Comparison of ENCODE assay signal across 19 mouse cellular contexts in the genomic region with DNA sequence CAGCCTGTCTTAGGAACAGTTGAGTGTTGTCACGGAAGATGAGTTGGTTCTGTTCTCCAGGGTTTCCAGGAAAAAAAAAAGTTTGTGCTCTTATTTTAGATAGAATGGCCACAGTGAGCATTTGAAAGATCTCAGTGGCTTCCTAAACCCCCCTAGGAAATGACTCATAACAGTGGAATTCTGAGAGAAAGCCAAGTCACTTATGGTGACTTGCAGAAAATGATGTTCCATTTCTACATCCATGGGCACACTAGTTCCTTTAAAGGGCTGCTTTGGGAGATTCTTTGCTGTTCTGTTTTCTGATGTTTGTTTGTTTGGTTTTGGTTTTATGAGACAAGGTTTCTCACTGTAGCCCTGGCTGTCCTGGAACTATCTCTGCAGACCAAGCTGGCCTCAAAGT. TPM values are rescaled to one million over a fixed set of nuclear protein-coding genes. Genes with fewer than 3 reads are reported as not detected.
A peak's percentile ranks its signal among the peaks of the same experiment; 100 is the strongest.
DNase-seq lines count a peak whose midpoint lies in the region; ATAC-seq and TF ChIP-seq lines count a peak whose summit lies in the region.
"Had no signal": no experiment of that assay in that cellular context is flagged by ENCODE, and none has a peak within 500 bp of the region (broad histone marks: within the 10 kb centered on the region; RNA-seq: fewer than 3 reads in every experiment).

No protein-coding gene starts in this region.

- H3K4me1 ChIP-seq in G1E (ENCODE audit: insufficient read depth, low read depth, low read length) = peaks cover 31% of the 10 kb centered on the region
- peaks cover 6% of the 10 kb centered on the region for H3K4me1 ChIP-seq in brown adipose tissue, adult 24 weeks (ENCODE audit: control insufficient read depth, insufficient read depth, insufficient read length, low read length)
- peaks cover 36% of the 10 kb centered on the region for H3K4me1 ChIP-seq in liver, embryonic 15.5 days (replicated peaks)
- H3K4me1 ChIP-seq in midbrain, embryonic 14.5 days (ENCODE audit: control insufficient read depth, insufficient read depth, low read length) = no peaks in the 10 kb centered on the region
- H3K4me1 ChIP-seq: lung, embryonic 15.5 days had no signal

- 28% methylated on average over 1 of the region's 1 CpGs for WGBS in liver, embryonic 15.5 days (ENCODE audit: insufficient replicate concordance)
- WGBS in midbrain, embryonic 14.5 days = 83% methylated on average over 1 of the region's 1 CpGs

- ATAC-seq in G1E (ENCODE audit: extremely low read depth, insufficient number of reproducible peaks, low FRiP score, poor library complexity, severe bottlenecking) = peak; percentile 40
- ATAC-seq in liver, embryonic 15.5 days (ENCODE audit: insufficient read depth) = no peak
- ATAC-seq in midbrain, embryonic 14.5 days (ENCODE audit: low FRiP score, low TSS enrichment) = no peak
- ATAC-seq: hindbrain, postnatal 0 days had no signal

- H3K27ac ChIP-seq in brown adipose tissue, adult 24 weeks (replicated peaks; ENCODE audit: low read depth, low read length) = peak overlapping the region; percentile 93
- H3K27ac ChIP-seq in liver, embryonic 15.5 days (replicated peaks) = peak overlapping the region; percentile 54; the same call in 1 of the 2 replicates
- H3K27ac ChIP-seq in midbrain, embryonic 14.5 days (replicated peaks; ENCODE audit: low read depth, low read length) = no peak overlapping the region
- H3K27ac ChIP-seq: hindbrain, postnatal 0 days; lung, embryonic 15.5 days; stomach, postnatal 0 days had no signal

- no peak for TF ChIP-seq CTCF in G1E (IDR thresholded peaks at IDR 0.05; ENCODE audit: low read depth, low read length)

- no peak overlapping the region for H3K4me3 ChIP-seq in G1E (ENCODE audit: low read depth, low read length)
- H3K4me3 ChIP-seq in brown adipose tissue, adult 24 weeks (ENCODE audit: insufficient read depth, low read depth, low read length) = no peak overlapping the region
- no peak overlapping the region for H3K4me3 ChIP-seq in liver, embryonic 15.5 days (replicated peaks)
- no peak overlapping the region for H3K4me3 ChIP-seq in midbrain, embryonic 14.5 days (replicated peaks; ENCODE audit: low read depth, low read length)
- H3K4me3 ChIP-seq: lung, embryonic 15.5 days had no signal

- H3K4me2 ChIP-seq in liver, embryonic 15.5 days = no peak overlapping the region
- H3K4me2 ChIP-seq in midbrain, embryonic 14.5 days (ENCODE audit: low read length) = no peak overlapping the region
- H3K4me2 ChIP-seq: heart, embryonic 11.5 days; lung, embryonic 15.5 days had no signal

- no peak overlapping the region for H3K9ac ChIP-seq in liver, embryonic 15.5 days
- no peak overlapping the region for H3K9ac ChIP-seq in midbrain, embryonic 14.5 days (replicated peaks; ENCODE audit: low read length)
- H3K9ac ChIP-seq: lung, embryonic 15.5 days had no signal

- no peaks in the 10 kb centered on the region for H3K36me3 ChIP-seq in G1E (replicated peaks)
- peaks cover 32% of the 10 kb centered on the region for H3K36me3 ChIP-seq in liver, embryonic 15.5 days (replicated peaks)
- no peaks in the 10 kb centered on the region for H3K36me3 ChIP-seq in midbrain, embryonic 14.5 days (ENCODE audit: control insufficient read depth, insufficient read depth, low read length)
- H3K36me3 ChIP-seq: lung, embryonic 15.5 days had no signal

- H3K9me3 ChIP-seq in G1E (replicated peaks) = peaks cover 24% of the 10 kb centered on the region
- H3K9me3 ChIP-seq in liver, embryonic 15.5 days (replicated peaks) = no peaks in the 10 kb centered on the region
- H3K9me3 ChIP-seq in midbrain, embryonic 14.5 days (ENCODE audit: control insufficient read depth, low read length) = peaks cover 2% of the 10 kb centered on the region; the same call in 1 of the 2 replicates
- H3K9me3 ChIP-seq: lung, embryonic 15.5 days had no signal

- peak; percentile 57 for DNase-seq in 3134 (ENCODE audit: extremely low read depth, insufficient read length, low spot score)
- DNase-seq in G1E (ENCODE audit: low spot score) = no peak
- no peak for DNase-seq in heart, adult 8-10 months (ENCODE audit: low spot score)
- no peak for DNase-seq in layer of hippocampus, adult 9-10 months (ENCODE audit: low spot score)
- DNase-seq in midbrain, embryonic 14.5 days = no peak
- DNase-seq: adrenal gland, adult 2 months; cerebellum, adult 9-11 months; gastrocnemius, postnatal 14 days; kidney, adult 2 months; kidney, postnatal 4 days; left cerebral cortex, postnatal 4 days; thymus, postnatal 25 days had no signal

- H3K27me3 ChIP-seq in G1E (ENCODE audit: insufficient read depth, low read length) = no peaks in the 10 kb centered on the region
- no peaks in the 10 kb centered on the region for H3K27me3 ChIP-seq in liver, embryonic 15.5 days
- H3K27me3 ChIP-seq in midbrain, embryonic 14.5 days (ENCODE audit: control insufficient read depth, insufficient read depth, low read length) = no peaks in the 10 kb centered on the region
- H3K27me3 ChIP-seq: CH12.LX; lung, embryonic 15.5 days had no signal

RNA-seq across cellular contexts. Expression of a gene that starts 34.1 kb away (rescaled TPM):
- total RNA-seq in G1E (2014; fragmentation: Nextera tagmentation) (849 and 918 TPM in 2 replicates), G1E (2017) (488 and 524 TPM in 2 replicates)
- 179 and 203 TPM in 2 replicates for polyA plus RNA-seq in G1E (2012)
- polyA plus RNA-seq in brown adipose tissue, adult 24 weeks (2012; ENCODE audit: insufficient read depth, insufficient read length, missing spikeins) = 809 and 945 TPM in 2 replicates
- polyA plus RNA-seq in liver, embryonic 15.5 days (2015; fragmentation: Nextera tagmentation; extraction: Ambion mirVana) = 66.8 and 70.4 TPM in 2 replicates
- 1 to 10 TPM; 3.0 to 3.8 (median 3.4) TPM for total RNA-seq in heart, adult 8-10 months (2022)
- 151 and 188 TPM in 2 replicates for polyA plus RNA-seq in midbrain, embryonic 14.5 days (2014; fragmentation: Nextera tagmentation; extraction: Ambion mirVana)
